Mouse (Mus musculus) CH12.LX (cell line): ENCODE measurements around the gene Doc2a. TPM values are rescaled to one million over a fixed set of nuclear protein-coding genes. Genes with fewer than 3 reads are reported as not detected.

ENCODE experiments used
- DNase-seq: peaks from one replicate; pipeline ENCODE4 v3.0.0-alpha.2; 2013; ENCODE audit errors: extremely low read depth
- H3K27ac ChIP-seq: 2 replicates; pipeline ENCODE4 v1.5.1; 2012; ENCODE audit warnings: low read depth, mild to moderate bottlenecking, control low read depth, moderate library complexity; ENCODE audit not compliant: insufficient read depth
- H3K27me3 ChIP-seq: replicated peaks from 2 replicates; pipeline ENCODE3; 2012; ENCODE audit warnings: inconsistent platforms
- H3K36me3 ChIP-seq, 2 experiments: replicated peaks in 1 of 2; 2 replicates each; pipeline versions ENCODE3 to v1.6.1; 2012; ENCODE audit warnings: inconsistent platforms in 1 of 2, low read length in 1 of 2, mild to moderate bottlenecking in 1 of 2, mixed read lengths in 1 of 2, moderate library complexity in 1 of 2; ENCODE audit not compliant: control insufficient read depth in 1 of 2, insufficient read depth in 1 of 2
- H3K4me1 ChIP-seq, 2 experiments: 2 replicates each; pipeline ENCODE4 v1.6.1; 2012; ENCODE audit warnings: inconsistent platforms in 1 of 2, moderate library complexity in 1 of 2; ENCODE audit not compliant: insufficient read depth in 2 of 2, control insufficient read depth in 1 of 2
- H3K4me2 ChIP-seq: 2 replicates; pipeline ENCODE4 v1.6.1; 2012; ENCODE audit warnings: low read depth, mild to moderate bottlenecking, control low read depth; ENCODE audit not compliant: poor library complexity, insufficient read depth, severe bottlenecking
- H3K4me3 ChIP-seq, 3 experiments: fragments of 150-350 bp in 1 of 3; sonication (generic) in 1 of 3; replicated peaks in 1 of 3; 2 replicates each; pipeline versions ENCODE3 to v1.5.1; 2011 to 2012; ENCODE audit warnings: low read depth in 2 of 3, low read length in 2 of 3, mild to moderate bottlenecking in 2 of 3, moderate library complexity in 2 of 3, control low read depth in 1 of 3, improper control_type of control experiment in 1 of 3, inconsistent platforms in 1 of 3, mixed read lengths in 1 of 3; ENCODE audit not compliant: poor library complexity in 1 of 3
- H3K79me2 ChIP-seq: replicated peaks from 2 replicates; pipeline ENCODE4 v1.6.1; 2012; ENCODE audit warnings: mild to moderate bottlenecking, moderate library complexity; ENCODE audit not compliant: control insufficient read depth, poor library complexity, insufficient read depth, severe bottlenecking; ENCODE audit errors: extremely low read depth
- H3K9ac ChIP-seq: 2 replicates; pipeline ENCODE4 v1.6.1; 2012; ENCODE audit warnings: low read depth, mild to moderate bottlenecking, control low read depth, moderate library complexity; ENCODE audit not compliant: insufficient read depth
- H3K9me3 ChIP-seq: replicated peaks from 2 replicates; pipeline ENCODE3; 2012; ENCODE audit warnings: low read length, inconsistent platforms, mixed read lengths
- BHLHE40 ChIP-seq: IDR thresholded peaks from 2 replicates; pipeline ENCODE4 v1.6.1; 2011; ENCODE audit warnings: mild to moderate bottlenecking, low read depth, low read length, improper control_type of control experiment
- CHD1 ChIP-seq: IDR thresholded peaks from 2 replicates; pipeline ENCODE4 v1.6.1; 2012; ENCODE audit warnings: low read depth, low read length, improper control_type of control experiment, inconsistent platforms
- CTCF ChIP-seq, 2 experiments: IDR thresholded peaks in 1 of 2; conservative IDR thresholded peaks in 1 of 2; 2 replicates each; pipeline ENCODE4 v1.5.1; 2011 to 2012; ENCODE audit warnings: low read depth in 2 of 2, low read length in 2 of 2, improper control_type of control experiment in 1 of 2, inconsistent platforms in 1 of 2, mild to moderate bottlenecking in 1 of 2, moderate library complexity in 1 of 2
- ELF1 ChIP-seq: IDR thresholded peaks from 2 replicates; pipeline ENCODE4 v1.6.1; 2014; ENCODE audit warnings: low read depth, mild to moderate bottlenecking, inconsistent platforms, low read length, improper control_type of control experiment
- EP300 ChIP-seq: IDR thresholded peaks from 2 replicates; pipeline ENCODE4 v1.6.1; 2011; ENCODE audit warnings: low read length, improper control_type of control experiment
- ETS1 ChIP-seq: conservative IDR thresholded peaks from 2 replicates; pipeline ENCODE4 v1.6.1; 2012; ENCODE audit warnings: low read depth, mild to moderate bottlenecking, inconsistent platforms, low read length, improper control_type of control experiment, moderate library complexity
- GABPA ChIP-seq: IDR thresholded peaks from 2 replicates; pipeline ENCODE4 v1.6.1; 2012; ENCODE audit warnings: low read depth, low read length, improper control_type of control experiment, inconsistent platforms; ENCODE audit not compliant: insufficient replicate concordance
- JUN ChIP-seq: IDR thresholded peaks from 2 replicates; pipeline ENCODE4 v1.6.1; 2011; ENCODE audit warnings: low read depth, mild to moderate bottlenecking, low read length, improper control_type of control experiment, moderate library complexity; ENCODE audit not compliant: insufficient read depth
- KAT2A ChIP-seq: IDR thresholded peaks from 2 replicates; pipeline ENCODE4 v1.6.1; 2012; ENCODE audit warnings: low read length, improper control_type of control experiment, inconsistent platforms; ENCODE audit not compliant: insufficient replicate concordance
- MAX ChIP-seq: IDR thresholded peaks from 2 replicates; pipeline ENCODE4 v1.6.1; 2011; ENCODE audit warnings: low read length, improper control_type of control experiment
- MEF2A ChIP-seq: IDR thresholded peaks from 2 replicates; pipeline ENCODE4 v1.6.1; 2014; ENCODE audit warnings: low read depth, mild to moderate bottlenecking, inconsistent platforms, low read length, improper control_type of control experiment, borderline replicate concordance
- MXI1 ChIP-seq: IDR thresholded peaks from 2 replicates; pipeline ENCODE4 v1.6.1; 2011; ENCODE audit warnings: mild to moderate bottlenecking, low read depth, low read length, improper control_type of control experiment
- MYC ChIP-seq: IDR thresholded peaks from 2 replicates; pipeline ENCODE4 v1.6.1; 2011; ENCODE audit warnings: low read depth, mild to moderate bottlenecking, improper control_type of control experiment, low read length
- NRF1 ChIP-seq: IDR thresholded peaks from 2 replicates; pipeline ENCODE4 v1.6.1; 2014; ENCODE audit warnings: low read depth, mild to moderate bottlenecking, inconsistent platforms, low read length, improper control_type of control experiment, moderate library complexity
- RAD21 ChIP-seq: IDR thresholded peaks from 2 replicates; pipeline ENCODE4 v1.6.1; 2011; ENCODE audit warnings: low read depth, mild to moderate bottlenecking, low read length, improper control_type of control experiment, moderate library complexity
- SIN3A ChIP-seq: IDR thresholded peaks from 2 replicates; pipeline ENCODE4 v1.6.1; 2012; ENCODE audit warnings: low read length, improper control_type of control experiment, inconsistent platforms
- TBP ChIP-seq: conservative IDR thresholded peaks from 2 replicates; pipeline ENCODE4 v1.6.1; 2011; ENCODE audit warnings: low read depth, low read length, improper control_type of control experiment
- TCF12 ChIP-seq: IDR thresholded peaks from 2 replicates; pipeline ENCODE4 v1.6.1; 2014; ENCODE audit warnings: low read depth, mild to moderate bottlenecking, inconsistent platforms, low read length, improper control_type of control experiment
- UBTF ChIP-seq: IDR thresholded peaks from 2 replicates; pipeline ENCODE4 v1.6.1; 2012; ENCODE audit warnings: low read depth, mild to moderate bottlenecking, inconsistent platforms, low read length, improper control_type of control experiment, moderate library complexity
- USF2 ChIP-seq: conservative IDR thresholded peaks from 2 replicates; pipeline ENCODE4 v1.6.1; 2011; ENCODE audit warnings: low read depth, low read length, improper control_type of control experiment
- ZMIZ1 ChIP-seq: IDR thresholded peaks from 2 replicates; pipeline ENCODE4 v1.6.1; 2012; ENCODE audit warnings: low read depth, mild to moderate bottlenecking, inconsistent platforms, low read length, improper control_type of control experiment
- ZNF384 ChIP-seq: IDR thresholded peaks from 2 replicates; pipeline ENCODE4 v1.6.1; 2012; ENCODE audit warnings: low read depth, low read length, improper control_type of control experiment, inconsistent platforms
- dilution Hi-C: fragments of 300-500 bp; cut with MboI; formaldehyde crosslinking; loops from 2 replicates; pipeline ENCODE4 v1.14.3; 2020; ENCODE audit warnings: low sequenced_read_pairs; ENCODE audit not compliant: extremely low pct_unique_long_range_greater_than_20kb, extremely low pct_ligation_motif_present
- in situ Hi-C: fragments of 300-500 bp; cut with MboI; formaldehyde crosslinking; loops from 3 replicates; pipeline ENCODE4 v1.14.3; 2019; ENCODE audit warnings: low sequenced_read_pairs, low pct_ligation_motif_present, low pct_unique_long_range_greater_than_20kb, mixed read lengths
- polyA plus RNA-seq: library from polyadenylated mRNA; unstranded; fragments of >175 nt; gene quantifications from 2 replicates; pipeline ENCODE4 v1.2.1, GENCODE M21; 2012; ENCODE audit warnings: low read depth; ENCODE audit not compliant: insufficient read length
- total RNA-seq, 2 experiments: library from RNA; depleted of rRNA; stranded (reverse); fragments of 300-350 nt in 1 of 2; fragments of >200 nt in 1 of 2; gene quantifications; 2 replicates each; pipeline ENCODE4 v1.2.3; 2012 to 2014

Doc2a gene
- total and polyA plus RNA-seq, 3 experiments: 1.9 TPM; not detected in 2

DNA sequence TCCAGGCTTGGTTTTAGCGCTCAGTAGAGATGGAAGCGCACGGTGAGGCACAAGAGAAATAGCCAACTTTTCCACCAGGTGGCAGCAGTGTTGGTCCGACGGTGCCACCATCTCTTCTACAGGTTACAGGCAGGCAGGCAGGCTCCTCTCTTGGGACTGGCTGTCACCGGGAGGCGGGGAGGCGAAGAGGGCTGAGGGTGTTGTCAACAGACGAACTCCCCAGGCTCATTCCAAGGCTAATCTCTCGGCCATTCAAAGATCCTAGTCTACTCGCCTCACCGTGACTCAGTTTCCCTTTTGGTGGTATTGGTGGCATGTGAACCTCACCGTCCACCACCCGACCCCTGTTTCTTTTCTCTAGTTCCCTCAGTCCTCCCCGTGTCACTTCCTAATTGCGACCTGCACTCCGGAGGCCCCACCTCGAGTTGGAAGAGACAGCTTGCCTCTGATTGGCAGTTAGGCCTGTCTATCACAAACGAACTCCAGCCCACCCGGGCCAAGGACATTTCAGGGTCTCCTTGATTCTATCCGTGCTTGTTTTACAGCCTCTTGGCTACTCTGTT, 15.1 kb upstream of the Doc2a start (continued):
- TF ChIP-seq ZNF384 (no peak), RAD21 (peak; percentile 79), NRF1 (0 out of 2 replicates have a peak, but pooled peaks have one; percentile 8), CHD1 (0 out of 2 replicates have a peak, but pooled peaks have one; percentile 57)
- TF ChIP-seq, all 38 proteins: peak for 21

DNA sequence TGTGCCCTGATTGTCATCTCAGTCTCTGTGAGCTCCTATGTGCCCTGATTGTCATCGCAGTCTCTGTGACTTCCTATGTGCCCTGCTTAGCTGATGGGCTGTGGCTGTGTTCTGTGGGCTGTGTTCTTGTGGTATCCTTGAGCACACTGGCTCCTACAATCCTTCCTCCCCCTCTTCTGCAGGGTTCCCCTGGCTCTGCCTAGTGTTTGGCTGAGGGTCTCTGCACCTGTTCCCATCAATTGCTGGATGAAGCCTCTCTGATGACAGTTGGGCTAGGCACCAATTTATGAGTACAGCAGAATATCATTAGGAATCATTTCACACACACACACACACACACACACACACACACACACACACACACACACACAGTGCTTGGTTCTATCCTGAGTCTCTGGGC, 13.9 kb upstream of the Doc2a start:
- Histone ChIP-seq H3K27ac (no peak overlapping the region), H3K4me2 (no peak overlapping the region), H3K4me3 (no peak overlapping the region), H3K79me2 (no peaks in the 10 kb centered on the region), H3K9me3 (peaks cover 8% of the 10 kb centered on the region), H3K27me3 (peaks cover 33% of the 10 kb centered on the region), H3K36me3 (no peaks in the 10 kb centered on the region), H3K4me1 (peaks cover 6 to 7% of the 10 kb centered on the region in 2 experiments; a peak in 3 of 4 replicates), H3K9ac (no peak overlapping the region)
- DNase-seq: no peak
- dilution Hi-C loops (no loop called here), in situ Hi-C loops (no loop called here)
- TF ChIP-seq SIN3A: no peak
- no peak for TF ChIP-seq ELF1
- no peak for TF ChIP-seq MEF2A

DNA sequence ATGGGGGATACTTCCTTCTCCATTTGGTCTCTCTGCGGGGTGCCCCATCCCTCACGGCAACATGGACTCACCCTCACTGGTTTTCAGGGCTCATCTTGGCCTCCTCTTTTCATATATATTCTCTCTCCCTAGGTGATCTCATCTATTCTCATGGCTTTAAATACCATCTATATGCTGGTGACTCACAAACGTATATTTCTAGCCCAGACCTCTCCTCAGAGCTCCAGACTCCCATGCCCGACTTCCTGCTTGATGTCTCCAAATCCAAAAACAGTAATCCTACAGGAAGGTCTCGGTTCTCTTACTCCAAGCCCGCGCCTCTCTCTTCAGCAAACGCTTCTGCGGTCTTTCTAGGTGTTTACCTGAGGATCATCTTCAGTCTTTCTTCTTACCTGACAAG, 3.9 kb upstream of the Doc2a start:
- H3K36me3 ChIP-seq: no peaks in the 10 kb centered on the region
- no peak for DNase-seq
- no peak overlapping the region for H3K9ac ChIP-seq
- no peak overlapping the region for H3K4me3 ChIP-seq
- no peak overlapping the region for H3K4me2 ChIP-seq
- H3K79me2 ChIP-seq: no peaks in the 10 kb centered on the region
- H3K27me3 ChIP-seq: peaks cover 16% of the 10 kb centered on the region
- in situ Hi-C loops (no loop called here), dilution Hi-C loops (no loop called here)
- no peak overlapping the region for H3K27ac ChIP-seq
- H3K4me1 ChIP-seq: no peaks in the 10 kb centered on the region
- TF ChIP-seq CTCF (conservative IDR thresholded peaks at IDR 0.05 in 1 of 2, IDR thresholded peaks at IDR 0.05 in 1 of 2; ENCODE audit: low read depth in 2 of 2, low read length in 2 of 2): no peak
- no peak for TF ChIP-seq MXI1
- TF ChIP-seq MEF2A: no peak
- TF ChIP-seq ELF1: no peak
- no peak for TF ChIP-seq MAX
- TF ChIP-seq BHLHE40: no peak
- TF ChIP-seq NRF1: no peak
- no peak for TF ChIP-seq EP300
- TF ChIP-seq KAT2A: no peak
- no peak for TF ChIP-seq ETS1
- TF ChIP-seq GABPA: no peak
- no peak for TF ChIP-seq JUN
- no peak for TF ChIP-seq RAD21
- no peak for TF ChIP-seq USF2
- no peak for TF ChIP-seq TCF12
- no peak for TF ChIP-seq ZNF384
- no peak for TF ChIP-seq TBP
- no peak for TF ChIP-seq MYC
- TF ChIP-seq ZMIZ1: no peak
- TF ChIP-seq UBTF: no peak
- H3K9me3 ChIP-seq: peaks cover 8% of the 10 kb centered on the region
